Mouse (Mus musculus) embryo, embryonic 10 days (tissue): ENCODE measurements at regions not wholly inside any gene's neighbourhood (a gene's known extent, or its start where the extent isn't known, plus 50 kb on each side); places are given as distances from the start of the nearest gene placed in this dataset.

ENCODE experiments used
- DNase-seq: peaks from one replicate; pipeline ENCODE4 v3.0.0-alpha.2; 2015; ENCODE audit warnings: low spot score

DNA sequence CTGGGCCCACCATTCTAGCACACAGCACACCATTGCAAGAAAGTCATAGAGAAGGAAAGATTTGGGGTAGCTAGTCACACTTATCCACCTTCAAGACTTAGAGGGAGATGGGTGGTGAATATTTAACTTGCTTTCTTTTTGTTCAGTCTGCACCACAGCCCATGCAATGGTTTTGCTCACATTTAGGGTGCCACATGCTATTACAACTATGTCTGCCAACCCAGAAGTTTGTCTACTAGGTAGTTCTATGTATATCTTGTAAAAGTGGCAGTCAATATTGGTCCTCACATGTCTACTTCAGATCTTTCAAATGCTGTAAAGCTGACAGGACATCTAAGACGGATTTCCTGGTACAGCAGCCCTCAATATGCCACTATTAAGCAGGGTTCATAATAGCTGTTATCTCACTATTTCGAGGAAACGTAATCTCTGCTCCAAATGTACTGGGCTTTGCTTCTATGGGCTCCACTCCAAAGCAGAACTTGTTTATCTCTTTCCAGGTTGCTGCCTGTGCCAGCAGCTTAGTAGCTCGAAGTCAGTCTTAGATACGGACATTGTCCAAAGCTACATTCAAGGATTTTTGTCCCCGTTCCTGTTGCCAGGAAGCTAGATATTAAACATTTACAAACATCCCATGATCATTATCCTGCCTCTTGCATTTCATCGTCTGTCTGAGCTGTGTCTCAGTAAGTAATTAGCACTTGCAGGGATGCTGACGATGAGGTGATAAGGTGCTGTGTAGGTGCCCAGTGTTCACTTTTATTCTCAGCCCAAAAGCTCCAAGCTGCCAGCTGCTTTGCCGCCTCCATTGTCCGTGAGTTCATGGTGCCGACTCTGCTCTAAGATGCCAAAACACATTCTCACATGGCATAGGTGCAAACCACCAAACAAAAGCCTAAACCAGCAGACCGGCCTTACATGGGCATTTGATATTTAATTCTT is 327.8 kb upstream of the Robo2 start:
- DNase-seq: no peak

DNA sequence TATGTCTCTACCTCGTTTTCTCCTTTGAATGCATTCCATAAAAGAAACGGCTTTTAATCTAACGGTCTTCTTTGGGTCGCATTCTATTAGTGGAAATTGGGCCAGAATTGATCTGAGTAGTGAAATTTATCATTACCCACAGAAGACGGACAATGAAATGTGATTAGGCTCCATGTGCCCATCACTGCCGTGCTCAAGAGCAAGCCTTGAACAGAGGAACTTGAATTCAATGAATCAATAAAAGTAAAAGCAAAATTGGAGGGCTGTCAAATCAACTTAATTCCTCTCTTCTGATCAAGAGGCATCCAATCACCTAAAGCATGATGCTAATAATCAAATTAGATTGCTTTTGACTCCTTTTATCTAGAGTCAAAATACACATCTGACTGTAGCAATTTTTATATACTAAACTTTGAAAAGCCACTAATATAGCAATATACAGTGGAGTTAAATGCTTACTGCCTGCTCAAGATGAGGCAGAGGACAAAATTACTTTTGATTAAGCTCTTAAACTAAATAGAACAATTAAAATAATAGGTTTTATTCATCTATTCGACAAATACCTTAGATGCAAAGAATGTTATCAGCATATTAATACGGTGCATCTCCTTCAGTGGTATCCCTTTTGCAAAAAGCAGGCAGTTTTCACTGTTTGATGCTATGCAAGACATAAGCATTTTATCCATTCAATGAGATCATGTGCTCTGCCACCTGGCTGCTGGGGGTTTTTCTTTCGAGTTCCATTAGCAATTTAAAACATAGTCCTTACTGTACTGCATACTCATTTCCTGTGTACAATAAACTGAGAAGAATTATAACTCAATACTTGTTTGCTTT is 321.5 kb upstream of the Robo2 start:
- no peak for DNase-seq

DNA sequence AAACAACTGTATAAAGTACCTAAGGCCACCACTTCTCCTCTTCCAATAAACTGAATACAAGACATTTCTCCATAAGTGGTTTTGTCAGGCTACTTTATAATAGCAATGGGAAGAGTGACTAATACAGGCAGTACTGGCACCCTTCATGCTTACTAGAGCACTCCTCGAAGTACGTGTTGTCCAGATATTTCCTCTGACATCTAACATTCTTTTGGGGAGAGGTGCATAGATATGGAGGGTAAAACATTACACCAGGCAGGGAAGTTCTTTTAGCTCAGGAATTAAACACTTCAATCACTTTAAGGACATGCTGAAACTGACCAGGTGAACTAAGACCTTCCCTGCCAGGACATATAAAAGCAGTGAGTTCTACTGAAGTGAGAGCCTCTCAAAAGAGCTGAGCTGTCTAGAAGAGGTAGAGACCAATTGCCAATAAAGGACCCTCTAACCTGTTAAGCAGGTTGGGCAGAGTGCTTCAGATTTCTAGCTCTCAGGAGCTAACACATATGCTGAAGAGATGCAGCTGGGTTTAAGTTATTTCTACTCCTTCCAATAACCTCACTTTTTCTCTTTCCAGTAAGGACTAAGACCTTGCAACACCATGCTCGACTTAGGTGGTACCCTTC is 318.7 kb upstream of the Robo2 start:
- DNase-seq: no peak

DNA sequence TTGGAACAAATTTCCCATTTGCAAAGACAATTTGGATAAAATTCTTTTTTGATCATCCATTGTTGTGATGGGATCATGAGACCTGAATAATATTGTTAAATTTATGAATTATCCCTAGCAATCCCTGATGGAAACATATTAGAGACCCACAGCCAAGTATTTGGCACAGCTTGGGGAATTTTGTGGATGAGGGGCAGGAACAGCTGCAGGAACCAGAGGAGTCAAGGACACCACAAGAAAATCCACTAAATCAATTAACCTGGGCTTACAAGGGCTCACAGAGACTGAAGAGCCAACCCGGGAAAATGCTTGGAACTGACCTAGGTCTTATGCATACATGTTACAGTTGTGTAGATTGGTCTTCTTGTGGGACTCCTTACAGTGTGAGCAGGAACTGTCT is 311.6 kb upstream of the Robo2 start:
- no peak for DNase-seq

DNA sequence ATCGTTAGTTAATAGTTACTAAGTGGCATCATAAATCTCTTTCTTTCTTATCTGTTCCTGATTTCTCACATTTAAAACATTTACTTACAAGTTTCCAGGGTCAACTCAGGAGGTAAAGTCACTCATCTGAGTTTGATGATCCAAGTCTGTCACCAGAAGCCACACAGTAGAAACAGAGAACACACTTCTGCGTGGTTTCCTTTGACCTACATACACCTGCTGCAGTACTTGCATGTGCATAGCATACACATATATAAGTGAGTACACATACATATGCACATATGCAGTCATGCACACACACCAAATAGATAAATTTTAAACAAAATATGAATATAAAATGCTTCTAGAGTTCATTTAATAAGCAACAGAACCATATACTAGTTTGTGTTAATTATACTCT is 306.5 kb upstream of the Robo2 start:
- DNase-seq: no peak

DNA sequence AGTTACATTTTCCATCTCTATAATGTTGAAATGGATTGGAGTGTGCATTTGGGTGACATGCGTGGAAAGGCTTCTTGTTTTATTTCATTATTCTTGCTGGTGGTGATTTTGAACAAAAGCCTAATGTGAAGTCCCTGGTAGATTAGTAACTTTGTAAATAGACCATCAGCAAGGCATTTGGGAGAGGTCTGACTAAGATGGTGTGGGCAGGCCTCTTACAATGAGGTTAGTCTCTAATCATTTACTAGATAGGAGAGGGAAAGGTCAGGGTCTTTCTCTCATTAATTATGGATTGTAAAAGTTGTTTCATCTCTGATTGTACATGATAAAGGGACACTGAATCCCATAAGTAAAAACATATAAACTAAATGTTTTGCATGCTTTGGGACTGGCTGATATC is 306.0 kb upstream of the Robo2 start:
- DNase-seq: no peak

DNA sequence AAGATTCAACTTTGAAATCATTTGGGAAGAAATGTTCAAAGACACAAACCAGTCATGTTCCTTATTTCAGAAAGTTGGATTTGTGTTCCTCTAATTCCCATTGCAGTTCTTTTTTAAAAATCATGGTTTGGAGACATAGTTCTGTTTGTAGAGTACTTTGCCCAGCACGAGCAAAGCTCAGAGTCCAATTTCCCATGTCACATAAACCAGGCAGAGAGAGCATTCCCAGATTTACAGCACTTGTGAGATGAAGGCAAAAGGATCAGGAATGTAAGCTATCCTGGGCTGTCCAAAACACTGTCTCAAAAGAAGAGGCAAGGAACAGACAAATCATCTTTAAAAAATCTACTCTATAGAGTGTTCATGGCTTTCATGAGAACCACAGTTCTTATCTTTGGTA is 303.3 kb upstream of the Robo2 start:
- no peak for DNase-seq

DNA sequence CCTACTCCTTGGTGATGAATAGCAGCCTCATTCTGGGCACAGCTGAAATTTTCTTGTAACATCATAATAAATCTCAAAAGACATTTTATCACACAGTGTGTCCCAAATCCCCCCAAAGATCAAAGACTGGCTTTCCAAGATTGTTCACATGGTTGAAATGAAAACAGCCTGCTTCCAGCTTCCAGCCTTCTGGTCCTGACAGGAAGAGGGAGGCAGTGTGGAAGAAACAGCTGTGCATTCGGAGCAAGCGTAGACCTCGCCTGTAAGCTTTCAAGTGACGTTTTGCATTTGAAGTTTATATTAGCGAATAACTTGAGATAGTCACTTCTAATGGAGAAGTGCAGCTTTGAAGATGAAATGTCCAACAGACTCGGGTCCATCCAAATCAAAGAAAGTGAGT is 300.9 kb upstream of the Robo2 start:
- DNase-seq: peak; percentile 14

DNA sequence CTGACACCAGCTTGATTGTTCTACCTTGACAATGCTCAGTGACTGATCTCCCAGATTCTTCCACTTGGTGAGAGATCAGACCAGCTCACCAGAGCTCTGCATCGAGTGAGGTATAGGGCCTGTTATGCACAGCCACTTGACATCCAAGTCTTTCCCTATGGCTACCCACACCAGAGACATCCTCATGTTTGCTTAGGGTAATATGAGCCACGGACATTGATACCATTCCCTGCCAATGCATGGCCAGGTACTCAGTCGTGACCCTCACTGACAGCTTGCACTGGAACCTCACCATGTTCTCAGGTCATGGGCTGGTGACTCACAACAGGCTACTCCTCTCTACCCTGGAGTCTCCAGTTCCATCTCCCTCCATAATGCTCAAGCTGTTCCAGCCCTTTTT is 290.4 kb upstream of the Robo2 start:
- DNase-seq: no peak

DNA sequence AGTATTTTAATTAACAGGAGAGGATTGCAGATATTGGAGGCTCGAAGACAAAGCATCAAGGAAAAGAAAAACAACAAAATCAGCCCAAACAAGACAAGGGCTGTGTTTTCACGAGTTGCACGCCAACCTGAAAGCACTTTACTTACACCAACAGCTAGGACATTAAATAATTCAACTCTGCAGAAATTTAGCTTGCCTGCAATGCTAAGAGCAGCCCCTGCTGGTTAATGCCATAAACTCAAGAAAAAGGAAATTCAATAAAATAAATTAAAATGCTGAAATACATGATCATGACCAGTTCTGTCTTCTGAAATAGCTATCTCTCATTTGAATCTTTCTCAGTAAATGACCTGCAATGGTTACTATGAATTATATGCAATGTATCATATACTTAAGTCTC is 271.7 kb upstream of the Robo2 start:
- no peak for DNase-seq

DNA sequence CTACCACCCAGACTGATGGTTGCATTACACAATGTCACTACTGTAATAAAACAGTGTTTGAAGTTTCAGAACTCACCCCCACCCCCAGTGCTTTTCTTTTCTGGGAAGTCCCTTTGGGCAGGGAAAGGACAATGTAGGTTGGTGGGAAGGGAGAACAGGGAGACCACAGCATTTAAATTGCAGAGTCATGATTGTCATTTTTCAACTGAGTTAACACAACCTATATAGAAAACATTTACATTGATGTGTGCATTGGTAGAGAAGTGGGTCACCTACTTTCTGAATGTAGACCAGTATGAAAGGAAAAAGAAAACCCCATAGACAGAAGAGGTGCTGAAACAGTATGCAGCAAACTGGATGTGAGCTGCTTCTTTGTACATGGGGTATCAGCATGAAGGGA is 264.0 kb upstream of the Robo2 start:
- DNase-seq: no peak

DNA sequence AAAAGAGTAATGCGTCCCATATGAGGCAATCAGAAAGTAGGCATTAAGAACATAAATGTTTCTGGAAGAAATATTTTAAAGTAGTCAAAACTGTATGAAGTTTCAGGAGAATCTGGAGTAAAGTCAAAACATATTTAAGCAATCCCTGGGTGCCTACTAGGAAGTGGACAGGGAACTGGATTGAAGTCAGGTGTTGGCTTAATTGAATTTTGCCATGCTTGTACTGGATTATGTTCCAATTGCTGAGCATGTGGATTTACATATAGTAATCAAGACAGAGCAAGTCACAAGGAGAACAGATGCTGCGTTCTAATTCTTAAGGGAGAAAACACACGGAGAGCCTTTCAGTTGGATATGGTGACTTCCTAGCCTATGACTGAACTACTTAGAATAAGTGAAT is 259.8 kb upstream of the Robo2 start:
- DNase-seq: no peak

DNA sequence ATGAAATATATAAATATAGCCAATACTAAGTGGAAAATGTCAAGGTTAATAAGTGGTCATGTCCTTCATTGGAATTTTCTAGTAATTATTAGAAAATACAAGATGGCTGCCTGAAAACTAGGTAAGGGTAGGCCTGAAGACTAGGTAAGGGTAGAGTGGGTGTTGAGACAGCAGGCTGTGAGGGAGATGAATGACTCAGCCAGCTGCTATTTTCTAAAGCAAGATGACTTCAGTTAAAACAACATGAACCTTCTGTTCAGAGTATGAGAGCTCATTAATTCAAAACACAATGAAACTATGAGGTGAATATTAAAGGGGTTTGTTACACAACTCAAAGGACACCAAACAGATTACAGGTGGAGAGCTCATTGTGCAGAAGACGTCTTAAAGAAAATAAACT is 252.7 kb upstream of the Robo2 start:
- DNase-seq: no peak

DNA sequence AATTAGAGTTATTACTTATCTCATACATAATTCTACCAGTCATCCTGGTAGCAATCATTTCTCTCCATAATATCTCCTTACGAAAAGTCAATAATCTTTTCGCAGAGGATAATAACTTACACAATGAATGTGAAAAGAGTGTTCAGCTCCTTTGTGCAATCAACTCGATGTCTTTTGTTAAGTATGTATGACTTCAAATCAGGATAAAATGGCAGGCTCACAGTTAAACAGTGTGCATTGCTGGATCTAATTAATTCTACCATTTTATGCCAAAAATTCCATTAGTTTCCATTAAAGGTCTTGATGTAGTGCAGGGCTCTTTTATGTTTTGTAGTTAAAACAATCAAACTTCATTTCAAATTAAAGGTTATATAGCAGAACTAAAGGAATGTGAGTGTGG is 239.6 kb upstream of the Robo2 start:
- DNase-seq: no peak

DNA sequence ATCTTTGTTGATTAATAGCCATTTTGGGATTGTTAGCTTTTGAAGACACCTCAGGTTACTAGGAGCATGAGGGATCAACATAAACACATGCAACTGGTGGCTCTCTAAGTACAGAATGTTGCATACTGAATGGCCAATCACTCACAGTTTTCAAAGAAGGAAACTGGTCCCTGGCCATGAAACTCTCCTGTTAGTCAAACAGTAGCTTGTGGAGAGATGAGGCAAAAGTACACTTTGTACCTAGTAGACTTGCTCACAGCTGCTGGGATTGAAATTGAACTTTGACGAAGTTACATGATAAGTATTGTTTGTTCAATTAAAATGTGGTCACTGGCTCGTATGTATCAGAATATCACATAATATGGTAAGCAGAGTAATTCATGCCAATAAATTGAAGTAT is 237.6 kb upstream of the Robo2 start:
- DNase-seq: no peak

DNA sequence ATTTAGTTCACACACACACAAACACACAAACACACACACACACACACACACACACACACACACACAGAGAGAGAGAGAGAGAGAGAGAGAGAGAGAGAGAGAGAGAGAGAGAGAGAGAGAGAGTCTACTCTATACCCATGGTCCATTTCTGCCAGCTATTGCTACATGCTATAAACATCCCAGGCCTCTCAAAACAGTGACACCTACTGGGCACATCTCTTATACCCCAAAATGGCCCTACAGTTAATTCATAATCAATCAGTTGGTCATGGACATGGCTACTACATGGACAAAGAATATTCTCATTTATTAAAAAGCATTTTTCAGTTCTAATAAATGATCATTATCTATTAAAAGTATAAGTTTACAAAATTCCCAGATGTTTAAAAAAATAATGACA is 236.8 kb upstream of the Robo2 start:
- DNase-seq: peak; percentile 32

DNA sequence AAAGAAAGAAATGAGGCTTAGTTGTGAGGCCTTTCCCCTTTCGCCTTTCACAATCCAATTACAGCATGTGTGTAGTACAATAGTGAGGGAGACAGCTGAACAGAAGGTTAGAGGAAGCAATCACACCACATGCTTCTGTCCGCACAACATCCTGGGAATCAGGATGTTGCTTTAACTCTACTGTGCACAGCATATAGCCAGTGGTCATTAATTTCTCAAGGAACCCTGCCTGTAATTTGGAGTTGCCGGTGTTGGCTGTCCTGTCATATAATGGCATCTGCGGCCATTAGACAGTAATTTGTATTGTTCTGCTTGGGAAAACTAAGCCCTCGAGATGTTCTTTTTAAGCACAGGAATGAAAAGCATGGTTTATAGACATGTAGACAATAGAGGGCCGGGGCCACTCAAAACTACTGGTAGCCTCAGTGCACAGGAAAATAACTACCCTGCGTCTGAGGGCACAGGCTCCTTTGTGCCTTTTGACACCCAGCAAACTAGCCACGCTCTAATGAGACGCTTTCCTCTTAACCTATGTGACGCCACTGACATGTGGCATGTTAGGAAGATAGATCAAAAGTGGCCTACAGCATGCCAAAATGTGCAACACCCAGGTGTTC is 233.2 kb upstream of the Robo2 start:
- DNase-seq: peak; percentile 20

DNA sequence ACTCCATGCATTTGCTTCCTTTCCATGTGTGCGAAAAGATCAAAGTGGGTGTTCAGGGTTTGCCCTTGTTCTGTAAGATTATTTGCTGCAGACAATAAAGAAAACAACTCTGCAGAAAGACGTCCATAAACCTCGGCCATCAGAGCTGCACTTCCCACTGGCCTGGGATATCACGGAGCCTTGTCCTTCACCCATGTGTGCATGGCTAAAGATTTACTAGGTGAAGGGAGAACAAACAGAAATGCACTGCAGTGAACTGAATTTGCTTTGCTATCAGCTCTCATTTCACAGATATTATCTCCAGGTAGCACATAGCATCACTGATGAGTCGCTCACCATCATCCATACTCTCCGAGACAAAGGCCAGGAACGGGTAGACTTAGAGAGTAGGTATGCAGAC is 228.2 kb upstream of the Robo2 start:
- DNase-seq: no peak

DNA sequence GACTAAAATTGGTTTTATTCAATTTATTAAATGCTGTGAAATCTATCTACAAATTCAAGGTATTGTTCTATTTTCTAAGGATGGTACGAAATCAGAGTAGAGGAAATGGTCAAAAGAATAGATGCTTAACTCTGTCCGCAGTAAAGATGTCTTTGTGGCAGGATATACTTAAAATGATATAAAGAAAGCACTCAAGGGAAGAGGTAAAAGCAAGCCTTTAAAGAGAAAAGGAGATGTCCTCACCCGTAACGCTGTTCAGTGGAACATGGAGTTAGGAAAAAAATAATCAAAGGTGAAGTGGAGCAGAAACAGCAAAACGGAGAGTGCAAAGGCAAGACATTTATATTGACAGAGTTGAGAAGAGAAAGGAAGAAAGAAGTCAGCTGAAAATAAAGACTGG is 226.0 kb upstream of the Robo2 start:
- no peak for DNase-seq

DNA sequence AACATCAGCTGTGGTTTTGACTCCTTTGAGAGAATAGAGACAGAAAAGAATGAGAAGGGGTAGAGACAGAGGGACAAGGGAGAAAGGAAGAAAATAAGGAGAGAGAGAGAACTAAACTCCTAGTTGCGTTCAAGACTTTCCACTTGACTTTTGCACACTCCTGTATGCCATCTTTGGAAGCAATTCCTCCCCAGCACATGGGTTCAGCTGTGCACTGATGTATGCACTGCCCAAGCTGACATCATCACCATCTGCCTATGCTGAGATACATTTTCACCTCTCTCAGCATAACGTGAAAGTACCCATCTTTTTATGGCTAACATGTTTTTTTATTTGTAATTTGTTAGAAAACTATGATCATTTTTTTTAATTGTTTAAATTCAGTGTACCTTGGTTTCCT is 214.2 kb upstream of the Robo2 start:
- DNase-seq: no peak

DNA sequence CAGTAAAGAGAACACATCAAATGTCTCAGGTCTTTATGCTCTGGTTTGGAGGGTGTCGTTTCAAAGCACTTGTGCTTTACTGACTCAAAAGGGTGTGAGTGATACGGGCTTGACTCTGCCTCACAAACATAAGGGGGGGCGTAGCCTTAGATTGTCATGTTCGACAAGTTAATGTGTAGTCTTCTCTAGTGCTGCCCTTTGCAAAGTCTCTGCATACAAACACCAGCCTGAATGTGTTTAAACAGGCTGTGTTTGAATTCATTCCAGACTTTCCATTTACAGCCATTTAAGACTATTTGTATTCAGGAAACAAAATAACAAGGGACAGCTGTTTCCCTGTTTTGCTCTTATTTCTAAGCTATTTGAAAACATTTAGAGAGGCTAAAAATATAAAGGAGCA is 200.4 kb upstream of the Robo2 start:
- DNase-seq: no peak

DNA sequence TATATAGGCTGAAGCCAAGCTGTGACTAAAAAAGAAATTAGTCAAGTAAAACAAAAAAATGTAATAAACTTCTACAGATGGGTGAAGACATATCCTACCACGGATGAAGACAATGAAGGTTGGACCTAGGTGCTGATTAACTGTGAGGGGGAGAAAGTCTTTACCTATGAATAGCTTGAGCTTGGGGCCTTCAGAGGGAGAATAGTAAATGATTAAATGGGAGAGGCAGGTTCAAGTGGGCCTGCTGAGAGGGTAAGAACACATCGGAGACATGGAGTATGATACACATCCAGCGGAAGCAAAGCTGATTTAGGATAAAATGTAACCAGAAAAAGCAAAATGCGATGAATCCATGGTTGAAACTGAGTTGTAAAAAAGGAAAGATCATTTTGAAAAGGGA is 197.9 kb upstream of the Robo2 start:
- DNase-seq: no peak
